Mouse (Mus musculus): Measurements from ENCODE around the gene Qprt.

Qprt gene

DNA sequence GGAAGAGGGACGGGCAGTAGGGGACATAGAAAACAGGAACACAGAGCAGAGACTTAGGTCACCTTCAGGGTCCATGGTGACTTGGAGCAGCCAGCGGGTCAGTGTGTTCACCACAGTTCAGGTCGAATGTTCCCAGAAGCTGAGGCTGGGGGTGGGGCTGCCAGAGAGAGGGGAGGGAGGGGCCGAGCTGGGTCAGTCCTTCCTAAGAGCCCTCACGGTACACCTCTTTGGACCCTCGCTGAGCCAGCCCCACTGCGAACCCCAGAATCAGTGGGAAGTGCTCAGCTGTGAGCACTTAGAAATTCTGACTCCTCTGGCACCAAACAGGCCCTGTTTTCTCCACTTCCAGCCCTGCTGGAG is at the start of gene Qprt:
Gene Qprt (minus strand): TSS at position 316 of the 360 bp plus-strand sequence.
- no peak for DNase-seq

DNA sequence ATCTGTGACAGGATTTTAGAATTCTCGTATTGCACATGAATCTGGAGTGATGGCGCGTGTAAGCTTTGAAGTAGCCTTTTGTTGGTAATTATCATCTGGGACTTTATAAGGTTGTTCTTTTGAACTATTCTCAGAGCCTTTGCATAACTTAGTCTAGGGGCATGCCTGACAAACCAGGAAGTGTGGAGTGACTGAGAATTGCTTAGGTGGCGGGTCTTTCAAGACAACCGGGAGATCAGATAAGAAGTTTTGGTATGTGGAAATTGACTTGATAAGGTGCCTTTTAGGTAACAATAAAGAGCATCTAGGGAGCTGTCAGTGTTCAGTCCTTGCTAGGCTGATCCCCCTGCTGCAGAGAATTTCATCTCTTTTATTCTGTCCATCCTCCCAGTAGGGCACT is 44.5 kb upstream of the Qprt start:
- no peak for DNase-seq

GRCm38 (mm10) chr7:127165607-127166493 is 43.8 kb upstream of the Qprt start:
- DNase-seq = no peak

- no peak for DNase-seq
These were observed 42.0 kb upstream of the Qprt start for GRCm38 (mm10) chr7:127164002-127164401.

DNA sequence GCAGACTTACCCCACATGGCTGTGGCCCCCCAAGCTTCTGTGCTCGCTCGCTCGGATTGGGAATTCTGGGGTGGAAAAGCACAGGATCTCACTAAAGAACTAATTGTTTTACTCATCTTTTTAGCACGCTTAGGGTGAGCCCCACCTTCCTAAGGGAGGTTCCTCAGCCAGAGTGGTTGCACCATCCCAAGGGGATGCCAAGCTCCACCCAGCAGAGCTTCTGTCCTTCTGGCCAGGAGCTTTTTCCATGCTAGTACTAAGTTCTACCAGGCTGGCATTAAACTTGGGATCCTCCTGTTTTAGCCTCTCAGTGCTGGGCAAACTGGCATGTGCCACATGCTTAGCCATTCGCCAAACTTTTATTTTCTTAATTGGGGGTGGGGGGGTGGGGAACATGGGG is 40.5 kb upstream of the Qprt start:
- DNase-seq = no peak

- DNase-seq = no peak
These were observed 35.5 kb upstream of the Qprt start for GRCm38 (mm10) chr7:127157548-127157947.

- no peak for DNase-seq
These were observed 31.5 kb upstream of the Qprt start for GRCm38 (mm10) chr7:127153477-127153876.

GRCm38 (mm10) chr7:127152464-127152863 is 30.4 kb upstream of the Qprt start:
- no peak for DNase-seq

DNA sequence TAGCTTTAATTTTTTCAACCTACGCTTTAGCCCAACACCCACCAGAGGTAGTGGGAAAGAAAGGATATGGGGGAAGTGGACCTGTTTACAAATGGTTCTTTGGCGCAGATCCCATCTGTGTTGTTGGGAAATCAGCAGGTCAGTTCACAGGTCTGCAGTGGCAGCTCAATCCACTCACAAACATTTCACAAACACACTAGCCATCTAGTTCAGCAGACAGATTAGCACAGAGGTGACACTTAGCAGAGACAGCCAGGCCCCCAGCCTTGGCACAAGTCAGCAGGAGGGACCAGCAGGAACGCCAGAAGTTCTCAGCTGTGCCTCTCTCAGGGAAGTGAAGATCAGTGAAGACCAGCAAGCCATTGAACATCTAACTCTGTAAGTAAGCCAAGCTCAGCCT is 25.9 kb upstream of the Qprt start:
- no peak for DNase-seq

GRCm38 (mm10) chr7:127146267-127146603 is 24.2 kb upstream of the Qprt start:
- no peak for DNase-seq

DNA sequence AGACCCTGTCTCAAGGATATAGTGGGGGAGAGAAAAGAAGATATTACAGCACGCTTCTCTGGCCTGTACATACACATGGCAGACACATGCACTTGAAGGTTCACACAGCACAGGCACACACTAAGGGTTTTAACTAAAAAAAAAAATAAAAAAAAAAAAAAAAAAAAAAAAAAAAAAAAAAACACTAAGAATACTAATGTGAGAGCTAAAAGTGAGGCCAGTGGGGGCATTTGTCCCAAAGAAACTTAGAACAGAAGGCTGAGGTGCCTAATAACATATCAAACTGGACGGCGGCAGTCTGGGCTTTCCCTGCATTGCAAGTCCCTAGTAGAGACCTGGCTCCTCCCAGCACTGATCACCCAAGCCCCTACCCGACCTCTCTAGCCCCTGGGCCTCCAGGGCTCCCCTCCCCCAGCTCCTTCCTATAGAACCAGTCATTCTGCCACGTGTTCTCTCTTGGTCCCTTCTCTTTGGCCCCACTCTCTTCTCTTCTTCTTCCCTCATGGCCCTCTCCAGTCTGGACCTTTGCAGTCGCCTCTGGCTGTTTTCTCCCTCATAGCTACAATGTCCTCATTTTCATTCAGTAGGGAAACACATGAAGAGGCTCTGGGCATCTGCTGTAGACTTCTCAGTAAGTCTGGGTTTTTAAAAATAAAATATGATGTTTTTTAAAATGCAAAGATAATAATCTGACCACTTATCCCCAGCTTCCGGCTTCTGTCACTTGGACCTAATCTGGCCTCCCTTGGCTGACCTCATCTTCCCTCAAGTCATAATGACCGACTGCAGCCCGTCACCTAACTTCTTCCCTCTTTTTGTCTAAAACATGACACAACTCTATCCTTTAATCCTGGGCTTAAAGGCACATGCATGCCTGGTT is 23.6 kb upstream of the Qprt start:
- DNase-seq = no peak

GRCm38 (mm10) chr7:127144412-127144811 is 22.4 kb upstream of the Qprt start:
- no peak for DNase-seq

DNA sequence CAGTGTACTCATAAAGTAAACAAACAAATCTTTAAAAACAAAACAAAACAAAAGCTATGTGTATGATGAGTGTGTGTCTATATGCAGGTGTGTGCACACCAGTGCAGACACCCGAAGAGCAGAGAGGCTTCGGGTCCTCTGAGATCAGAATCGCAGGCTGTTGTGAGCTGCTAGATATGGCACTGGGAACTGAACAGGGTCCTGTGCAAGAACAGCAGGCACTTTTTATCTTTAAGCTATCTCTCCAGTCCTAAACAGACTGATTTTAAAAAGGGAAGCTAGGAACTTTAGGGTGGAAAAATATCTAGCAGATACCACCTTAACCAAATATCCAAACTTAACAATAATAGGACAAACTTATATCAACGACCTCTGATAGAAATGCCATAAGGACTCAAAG is 20.6 kb upstream of the Qprt start:
- no peak for DNase-seq

DNA sequence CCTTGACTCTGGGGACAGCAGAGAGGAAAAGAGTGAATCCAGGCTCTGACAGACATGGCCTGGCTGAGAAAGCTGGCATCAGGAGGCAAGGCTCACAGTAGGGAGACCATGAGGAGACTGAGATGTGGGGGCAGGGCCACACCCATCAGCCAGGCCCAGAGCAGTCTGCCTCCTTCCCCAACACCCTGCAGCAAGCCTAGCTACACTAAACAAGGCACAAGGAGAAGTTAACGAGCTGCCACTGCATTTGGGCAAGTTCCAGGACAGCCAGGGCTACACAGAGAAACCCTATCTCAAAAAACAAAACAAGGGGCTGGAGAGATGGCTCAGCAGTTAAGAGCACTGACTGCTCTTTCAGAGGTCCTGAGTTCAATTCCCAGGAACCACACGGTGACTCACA is 20.2 kb upstream of the Qprt start:
- DNase-seq = no peak

- no peak for DNase-seq
These were observed 18.8 kb upstream of the Qprt start for GRCm38 (mm10) chr7:127140623-127141404.

- no peak for DNase-seq
These were observed 17.5 kb upstream of the Qprt start for GRCm38 (mm10) chr7:127139562-127139961.

DNA sequence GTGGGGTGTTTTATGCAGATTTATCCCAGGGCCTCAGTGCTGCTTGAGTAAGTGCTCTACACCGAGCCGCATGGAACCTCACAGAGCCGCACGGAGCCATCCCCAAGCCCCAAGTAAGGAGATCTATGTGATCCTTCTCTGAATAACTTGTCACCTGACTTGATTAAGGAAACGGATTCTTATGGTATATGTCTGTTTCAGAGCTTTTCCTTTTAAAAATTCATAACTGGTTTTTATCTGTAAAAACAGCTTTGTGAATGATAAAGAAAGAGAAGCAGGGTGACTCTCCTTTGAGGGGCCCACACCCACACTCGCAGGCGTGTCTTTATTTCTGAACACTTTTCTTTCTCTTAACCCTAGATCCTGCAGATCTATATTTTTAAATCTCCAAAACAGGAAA is 17.1 kb upstream of the Qprt start:
- DNase-seq = no peak

- no peak for DNase-seq
These were observed 15.4 kb upstream of the Qprt start, which contains the start of gene Spn for GRCm38 (mm10) chr7:127137262-127138017. Spn (minus strand) TSS chr7:127137823.

DNA sequence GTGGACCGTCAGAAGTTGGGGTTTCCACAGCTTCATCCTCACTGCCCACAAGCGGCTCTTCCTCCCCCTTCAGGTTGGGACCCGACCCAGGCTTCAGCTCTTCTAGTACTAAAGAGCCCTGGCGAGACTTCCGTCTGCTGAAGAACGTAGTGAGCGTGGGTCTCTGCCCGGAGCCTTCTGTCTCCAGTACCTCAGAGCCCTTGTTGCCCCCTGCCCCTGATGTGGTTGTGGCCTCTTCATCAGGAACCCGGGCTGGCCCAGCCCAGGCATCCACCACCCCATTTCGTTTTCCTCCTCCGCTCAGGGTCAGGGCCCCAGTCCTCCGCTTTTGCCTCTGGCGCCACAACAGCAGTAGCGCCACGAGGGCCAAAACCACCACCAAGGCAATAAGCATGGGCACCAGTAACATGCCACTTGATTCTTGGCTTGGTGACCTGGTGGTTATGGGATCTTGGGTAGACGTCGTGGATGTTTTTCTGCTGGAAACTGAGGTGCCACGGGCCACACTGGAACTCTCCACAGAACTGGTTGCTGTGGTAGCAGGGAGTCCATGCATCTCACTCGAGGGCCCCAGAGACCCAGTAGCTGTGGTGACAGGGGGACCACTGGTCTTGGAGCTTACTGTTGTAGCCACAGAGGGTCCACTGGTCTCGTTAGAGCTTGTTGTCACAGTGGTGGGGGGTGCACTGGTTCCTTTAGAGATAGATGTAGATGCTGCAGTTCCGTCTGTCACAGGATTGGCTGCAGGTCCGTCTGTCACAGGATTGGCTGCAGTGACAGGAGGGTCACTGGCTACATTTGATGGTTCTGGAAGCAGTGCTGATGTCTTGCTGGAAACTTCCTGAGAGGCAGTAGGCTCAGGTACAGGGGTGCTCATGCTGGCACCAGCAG is 14.4 kb upstream of the Qprt start:
- DNase-seq = no peak

GRCm38 (mm10) chr7:127134821-127135447 is 12.9 kb upstream of the Qprt start:
- no peak for DNase-seq

GRCm38 (mm10) chr7:127133125-127133524 is 11.1 kb upstream of the Qprt start:
- no peak for DNase-seq
